Mouse (Mus musculus) granulocyte monocyte progenitor cell, adult 5-6 weeks (primary cell): ENCODE data around the gene Stk17b. TPM values are rescaled to one million over a fixed set of nuclear protein-coding genes. Genes with fewer than 3 reads are reported as not detected.
A peak's percentile ranks its signal among the peaks of the same experiment; 100 is the strongest.
"Not testable (repeated sequence)": the region's sequence is repeated elsewhere in the genome, so short reads cannot be mapped to it uniquely, and the experiment has no call there.

Source experiments
- ATAC-seq: replicated peaks from 2 replicates; pipeline ENCODE4 v1.8.0; 2016; ENCODE audit warnings: mild to moderate bottlenecking, moderate TSS enrichment, inconsistent platforms; ENCODE audit not compliant: poor library complexity, severe bottlenecking
- total RNA-seq, 2 experiments: library from RNA; stranded (forward) in 1 of 2; stranded (reverse) in 1 of 2; fragments of 200-712, 200-1000 nt in 1 of 2; fragments of >200 nt in 1 of 2; fragmentation: Nextera tagmentation in 1 of 2; gene quantifications; 2 replicates each; pipeline ENCODE4 v1.2.3; 2014 to 2017

Gene Stk17b
- total RNA-seq, 2 experiments from 2014 or later: 10.8 to 51.3 TPM

GRCm38 (mm10) chr1:53740077-53740776, 44.8 kb downstream of the Stk17b start:
- not testable (repeated sequence) for ATAC-seq

DNA sequence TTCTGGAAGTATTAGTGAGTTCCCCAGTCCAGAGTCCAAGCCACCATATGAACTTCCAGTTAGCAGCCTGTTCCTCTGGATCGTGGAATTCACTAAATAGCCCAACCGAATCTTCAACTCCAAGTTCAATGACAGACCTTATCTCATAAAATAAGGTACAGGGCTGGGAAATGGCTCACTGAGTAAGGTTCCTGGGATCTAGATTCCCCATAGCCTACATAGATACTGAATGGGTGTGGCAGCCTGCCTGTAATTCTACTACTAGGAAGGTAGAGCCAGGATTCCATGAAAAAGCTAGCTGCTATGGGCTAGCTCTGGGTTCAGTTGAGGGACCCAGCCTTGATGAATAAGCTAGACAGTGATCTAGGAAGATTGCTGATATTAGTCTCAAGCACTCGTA, 48.4 kb downstream of the Stk17b start:
- ATAC-seq: no peak

- peak; percentile 68 for ATAC-seq
These were observed 56.4 kb downstream of the Stk17b start for GRCm38 (mm10) chr1:53728489-53729225.

GRCm38 (mm10) chr1:53726883-53727282, 58.1 kb downstream of the Stk17b start:
- ATAC-seq: no peak

DNA sequence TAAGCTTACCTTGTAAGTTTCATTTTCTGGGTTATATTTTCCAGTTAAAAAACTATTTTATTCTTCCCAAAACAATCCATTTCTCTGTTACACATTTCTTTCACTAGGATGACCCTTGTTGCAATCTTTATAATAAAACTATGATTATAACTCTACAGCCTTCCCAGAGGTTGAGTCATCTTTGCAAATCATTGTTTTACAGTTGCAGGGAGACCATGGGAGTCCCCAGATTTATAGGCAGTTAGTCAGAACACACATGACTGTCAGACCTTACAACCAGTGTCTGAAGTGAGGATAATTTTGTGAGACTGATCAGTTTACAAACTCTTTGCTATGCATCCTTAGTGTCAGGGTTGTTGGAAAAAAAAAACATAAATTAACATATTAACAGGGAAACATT, 63.7 kb downstream of the Stk17b start:
- no peak for ATAC-seq

DNA sequence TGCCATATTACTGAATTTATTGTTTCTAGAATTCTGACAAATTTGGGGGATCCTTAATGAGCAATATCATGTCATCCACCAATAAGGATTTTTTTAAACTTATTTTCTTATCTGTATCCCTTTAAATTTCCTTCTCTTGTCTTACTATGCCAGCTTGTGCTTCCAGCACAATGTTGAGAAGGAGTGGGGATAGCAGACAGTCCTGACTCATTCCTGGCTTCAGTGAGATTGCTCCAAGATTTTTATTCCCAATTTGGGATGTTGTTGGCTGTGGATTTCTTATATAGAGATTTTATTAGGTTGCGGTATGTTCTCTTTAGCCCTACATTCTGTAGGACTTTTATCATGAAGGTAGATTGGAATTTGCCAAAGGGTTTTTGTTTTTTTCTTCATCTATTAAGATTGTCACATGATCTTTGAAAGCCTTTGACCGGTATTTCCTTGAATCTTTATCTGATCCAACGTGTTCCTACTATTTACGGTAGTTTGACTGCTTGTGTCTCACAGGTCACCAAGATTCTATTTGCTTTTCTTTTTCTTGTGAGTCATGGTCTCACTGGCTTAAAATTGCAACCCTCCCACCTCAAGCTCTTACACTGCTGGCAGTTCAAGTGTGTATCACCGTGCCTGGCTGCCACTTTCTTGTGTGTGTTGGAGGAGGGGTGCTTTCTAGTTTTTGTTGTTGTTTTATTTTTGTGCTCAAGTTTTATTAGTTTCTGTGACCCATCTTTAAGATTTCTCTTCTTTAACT, 64.2 kb downstream of the Stk17b start:
- ATAC-seq: no peak

- no peak; the same call in 1 of the 2 replicates for ATAC-seq
These were observed 69.0 kb downstream of the Stk17b start for GRCm38 (mm10) chr1:53715966-53716515.

DNA sequence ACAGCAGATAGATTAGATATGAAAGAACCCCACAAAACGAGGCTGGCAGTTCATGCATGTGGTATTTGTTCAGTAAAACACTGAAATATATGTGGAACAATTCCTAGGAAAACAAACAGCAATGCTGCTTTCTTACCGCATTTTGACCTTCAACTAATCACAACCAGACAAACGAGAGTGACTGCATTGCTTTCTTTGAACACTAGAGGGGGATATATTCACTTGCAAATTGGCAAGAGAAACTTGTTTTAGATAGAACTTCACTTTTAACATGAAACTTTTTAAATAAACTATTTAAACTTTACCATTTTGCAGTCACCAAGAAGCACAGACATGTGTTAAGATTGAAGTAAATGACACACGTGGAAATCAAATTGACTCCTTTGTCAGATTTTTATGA, 69.6 kb downstream of the Stk17b start:
- peak; percentile 48; the same call in 1 of the 2 replicates for ATAC-seq

DNA sequence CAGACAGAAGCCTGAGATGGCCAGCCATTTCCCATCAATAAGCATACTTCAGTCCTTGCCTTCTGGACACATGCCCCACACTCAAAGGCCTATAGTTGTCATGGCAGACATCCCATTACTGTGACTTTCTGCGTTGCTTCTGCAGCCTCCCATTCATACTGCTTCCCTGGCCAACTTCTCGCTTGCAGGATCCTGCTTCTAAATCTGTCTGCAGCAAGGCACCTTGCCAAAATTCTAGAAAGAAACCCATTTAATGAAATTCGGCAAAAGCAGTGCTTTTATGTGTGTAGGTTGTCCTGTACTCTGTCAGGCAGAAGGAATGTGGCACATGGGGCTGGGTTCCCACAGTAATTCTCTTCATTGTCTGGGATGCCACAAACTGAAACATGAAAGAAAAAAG, 71.6 kb downstream of the Stk17b start:
- not testable (repeated sequence) for ATAC-seq

- ATAC-seq: no peak
These were observed 74.0 kb downstream of the Stk17b start for GRCm38 (mm10) chr1:53711069-53711468.

DNA sequence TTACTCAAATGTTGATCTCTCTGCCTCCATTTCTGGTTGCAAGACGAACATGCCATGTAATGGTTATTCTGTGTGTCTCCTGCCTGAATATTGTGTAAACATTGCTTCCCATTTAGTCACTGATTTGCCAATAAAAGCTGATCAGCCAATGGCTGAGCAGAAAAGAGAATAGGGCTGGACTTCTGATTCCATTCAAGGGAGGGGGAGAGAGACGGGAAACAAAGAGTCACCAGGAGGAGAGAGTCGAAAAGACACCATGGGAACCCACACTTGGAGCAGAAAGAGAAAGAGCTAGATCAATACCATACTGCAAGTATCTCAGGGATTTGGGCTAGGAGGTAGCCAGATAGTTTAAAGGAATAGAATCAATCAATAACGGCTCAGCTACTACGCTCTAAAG, 75.4 kb downstream of the Stk17b start:
- not testable (repeated sequence) for ATAC-seq

GRCm38 (mm10) chr1:53706431-53707361, 78.3 kb downstream of the Stk17b start, which contains the start of gene Dnah7a:
Gene Dnah7a (minus strand): TSS chr1:53706784.
- ATAC-seq: peak; percentile 67

Other genes with a start within 250 kb of the Stk17b start
- gene Dnah7a, start 78.4 kb downstream of the Stk17b start, total RNA-seq (2014; fragmentation: Nextera tagmentation): not detected in 2 replicates
- gene Dnah7a, start 78.4 kb downstream of the Stk17b start, total RNA-seq (2017): not detected in 2 replicates